Mouse (Mus musculus): Measurements from ENCODE around the gene Pcolce2. TPM values are rescaled to one million over a fixed set of nuclear protein-coding genes. Genes with fewer than 3 reads are reported as not detected.

Pcolce2 gene
- polyA plus RNA-seq, 1 experiment from 2014 or later, result 0.84 TPM

DNA sequence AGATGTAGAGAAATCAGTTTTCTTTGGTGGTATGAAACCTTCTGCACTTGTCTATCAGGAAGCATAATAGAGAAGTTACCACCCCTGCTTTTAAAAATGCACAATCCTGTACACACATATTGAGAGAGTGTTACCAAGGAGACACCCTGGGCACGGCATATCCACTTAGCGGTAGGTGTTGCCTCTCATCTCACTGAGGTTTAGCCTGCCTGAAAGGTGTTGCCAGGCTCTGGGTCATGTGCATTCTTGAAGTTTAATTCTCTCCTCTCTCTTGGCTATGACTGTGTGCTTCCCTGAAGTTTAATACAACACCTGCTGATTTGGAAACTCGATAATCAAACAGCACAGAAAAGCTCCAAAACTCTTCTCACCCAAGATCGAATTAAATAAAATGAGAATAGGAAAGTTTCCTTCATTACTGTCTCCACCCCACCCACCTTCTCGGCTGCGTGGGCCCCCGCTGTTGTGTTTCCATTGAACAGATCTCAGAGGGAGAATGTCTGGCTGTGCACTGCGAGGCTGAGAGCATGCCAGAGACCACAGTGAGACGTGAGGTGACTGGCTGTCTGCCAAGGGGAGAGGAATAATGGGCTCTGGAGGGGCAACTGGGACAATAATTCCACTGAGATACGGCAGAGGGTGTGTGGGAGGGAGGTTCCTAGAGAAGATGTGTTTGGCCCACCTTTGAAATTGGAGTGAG lies 27.0 kb downstream of the Pcolce2 start:
- Histone ChIP-seq H3K27me3 (replicated peaks) (no peaks in the 10 kb centered on the region), H3K36me3 (no peaks in the 10 kb centered on the region), H3K27ac (no peak overlapping the region), H3K4me3 (replicated peaks) (no peak overlapping the region), H3K4me2 (replicated peaks) (no peak overlapping the region), H3K9me3 (no peaks in the 10 kb centered on the region), H3K4me1 (replicated peaks) (no peaks in the 10 kb centered on the region), H3K9ac (no peak overlapping the region)
- 52% methylated on average over 10 of the region's 10 CpGs for WGBS
- ATAC-seq, result 0 out of 2 replicates have a peak, but pooled peaks have one; percentile 12

DNA sequence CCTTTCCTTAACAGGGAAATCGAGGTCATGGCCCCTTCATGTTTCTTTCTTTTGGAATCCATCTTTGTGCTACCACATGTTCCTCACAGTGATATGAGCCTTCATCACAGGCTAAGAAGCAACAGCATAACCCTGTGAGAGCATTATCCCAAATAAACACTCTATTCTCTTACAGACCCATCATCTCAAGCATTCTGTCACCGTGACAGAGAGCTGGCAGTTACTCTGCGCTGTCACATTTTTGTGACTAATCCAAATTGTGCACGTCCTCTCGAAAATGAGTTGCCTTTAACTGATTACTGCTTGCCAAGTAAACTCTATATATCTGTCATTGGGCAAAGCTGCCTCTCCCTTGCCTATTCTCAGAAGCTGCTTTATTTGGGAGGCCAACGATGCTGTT lies 28.4 kb downstream of the Pcolce2 start:
- no peaks in the 10 kb centered on the region for H3K36me3 ChIP-seq
- H3K9me3 ChIP-seq, result no peaks in the 10 kb centered on the region
- H3K9ac ChIP-seq, result no peak overlapping the region
- H3K27ac ChIP-seq, result no peak overlapping the region
- H3K27me3 ChIP-seq (replicated peaks), result no peaks in the 10 kb centered on the region
- no peak overlapping the region for H3K4me3 ChIP-seq (replicated peaks)
- H3K4me2 ChIP-seq (replicated peaks), result no peak overlapping the region
- no peak for ATAC-seq
- WGBS, result 80% methylated on average over 6 of the region's 6 CpGs
- no peaks in the 10 kb centered on the region for H3K4me1 ChIP-seq (replicated peaks)

GRCm38 (mm10) chr9:95667836-95668235 lies 30.4 kb downstream of the Pcolce2 start:
- 55% methylated on average over 9 of the region's 9 CpGs for WGBS
- Histone ChIP-seq H3K4me3 (replicated peaks) (no peak overlapping the region), H3K9me3 (no peaks in the 10 kb centered on the region), H3K36me3 (no peaks in the 10 kb centered on the region), H3K27ac (no peak overlapping the region), H3K4me2 (replicated peaks) (no peak overlapping the region), H3K27me3 (replicated peaks) (no peaks in the 10 kb centered on the region), H3K4me1 (replicated peaks) (no peaks in the 10 kb centered on the region), H3K9ac (no peak overlapping the region)
- ATAC-seq, result no peak

GRCm38 (mm10) chr9:95668306-95668705 lies 30.9 kb downstream of the Pcolce2 start:
- ATAC-seq, result no peak
- Histone ChIP-seq H3K36me3 (no peaks in the 10 kb centered on the region), H3K27me3 (replicated peaks) (no peaks in the 10 kb centered on the region), H3K4me3 (replicated peaks) (no peak overlapping the region), H3K27ac (no peak overlapping the region), H3K4me2 (replicated peaks) (no peak overlapping the region), H3K9ac (no peak overlapping the region), H3K4me1 (replicated peaks) (no peaks in the 10 kb centered on the region), H3K9me3 (no peaks in the 10 kb centered on the region)
- WGBS, result 76% methylated on average over 5 of the region's 5 CpGs

DNA sequence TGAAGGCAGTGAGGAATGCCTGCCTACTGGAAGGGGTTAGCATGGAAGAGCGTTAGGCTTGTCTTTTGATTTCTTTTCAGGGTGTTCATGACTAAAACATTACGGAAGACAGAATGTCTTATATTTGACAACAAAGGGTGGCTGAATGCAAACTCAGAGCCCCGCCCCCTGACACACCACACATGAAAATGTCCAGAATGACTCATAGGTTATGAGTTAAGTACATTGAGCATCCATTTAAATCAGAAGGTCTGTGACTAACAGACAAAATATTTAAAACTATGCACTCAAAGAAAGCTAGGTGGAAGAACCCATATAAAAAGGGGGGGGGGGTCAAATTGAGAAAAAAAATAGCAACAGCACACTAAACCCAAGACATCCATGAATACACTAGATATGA lies 34.9 kb downstream of the Pcolce2 start:
- no peak for ATAC-seq
- H3K27me3 ChIP-seq (replicated peaks), result no peaks in the 10 kb centered on the region

DNA sequence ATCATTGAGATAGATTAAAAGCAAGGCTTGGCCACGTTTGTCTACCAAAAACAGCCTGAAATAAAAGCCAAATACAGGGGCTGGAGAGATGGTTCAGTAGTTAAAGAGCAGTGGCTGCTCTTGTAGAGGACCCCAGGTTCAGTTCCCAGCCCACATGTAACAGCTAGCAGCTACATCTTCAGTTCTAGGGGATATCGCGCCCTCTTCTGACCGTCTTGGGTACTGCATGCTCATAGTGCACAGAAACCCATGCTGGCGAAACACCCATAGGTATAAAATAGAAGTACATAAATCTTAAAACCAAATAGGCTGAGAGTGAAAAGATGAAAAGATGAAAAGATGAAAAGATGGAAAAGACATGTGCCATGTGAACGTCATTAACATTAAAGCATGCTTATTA lies 35.4 kb downstream of the Pcolce2 start:
- Histone ChIP-seq H3K36me3 (no peaks in the 10 kb centered on the region), H3K27me3 (replicated peaks) (no peaks in the 10 kb centered on the region), H3K9me3 (no peaks in the 10 kb centered on the region), H3K9ac (no peak overlapping the region), H3K27ac (no peak overlapping the region), H3K4me3 (replicated peaks) (no peak overlapping the region), H3K4me2 (replicated peaks) (no peak overlapping the region), H3K4me1 (replicated peaks) (no peaks in the 10 kb centered on the region)
- WGBS, result 83% methylated on average over 6 of the region's 6 CpGs
- ATAC-seq, result no peak

More for the DNA sequence above, 34.9 kb downstream of the Pcolce2 start:
- Histone ChIP-seq H3K4me3 (replicated peaks) (no peak overlapping the region), H3K9ac (no peak overlapping the region), H3K4me1 (replicated peaks) (no peaks in the 10 kb centered on the region), H3K27ac (no peak overlapping the region), H3K9me3 (no peaks in the 10 kb centered on the region), H3K4me2 (replicated peaks) (no peak overlapping the region), H3K36me3 (no peaks in the 10 kb centered on the region)
- WGBS, result 89% methylated on average over 3 of the region's 3 CpGs

DNA sequence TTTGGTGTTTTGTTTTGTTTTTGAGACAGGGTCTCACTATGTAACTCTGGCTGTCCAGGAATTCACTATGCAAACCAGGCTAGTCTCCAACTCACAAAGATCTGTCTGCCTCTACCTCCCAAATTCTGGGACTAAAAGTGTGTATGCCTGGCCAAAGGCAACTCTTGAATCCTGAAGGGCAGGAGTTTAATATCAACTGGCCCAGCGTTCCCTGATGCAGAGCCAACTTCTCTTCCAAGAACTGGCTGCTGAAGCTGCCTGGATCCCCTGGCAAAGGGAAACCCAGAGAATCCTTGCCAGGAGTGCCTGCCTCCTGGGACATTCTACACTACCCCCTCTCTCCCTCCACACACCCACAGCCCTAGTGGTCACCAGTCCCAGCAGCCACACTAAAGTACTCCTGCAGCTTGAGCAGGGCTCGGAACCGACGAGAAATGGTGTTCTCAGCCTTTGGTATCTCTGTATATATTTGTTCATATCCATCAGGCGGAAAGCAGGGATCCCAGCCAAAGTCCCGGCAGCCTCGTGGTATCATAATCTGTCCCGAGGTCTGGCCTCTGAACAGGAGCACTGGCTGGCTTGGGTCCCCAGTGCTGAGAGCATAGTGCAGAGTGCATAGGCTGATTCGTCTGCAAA lies 37.8 kb downstream of the Pcolce2 start:
- H3K9ac ChIP-seq, result no peak overlapping the region
- H3K9me3 ChIP-seq, result no peaks in the 10 kb centered on the region
- WGBS, result 47% methylated on average over 9 of the region's 9 CpGs
- peak overlapping the region; percentile 72 for H3K27ac ChIP-seq
- no peaks in the 10 kb centered on the region for H3K36me3 ChIP-seq
- no peaks in the 10 kb centered on the region for H3K4me1 ChIP-seq (replicated peaks)
- H3K4me3 ChIP-seq (replicated peaks), result no peak overlapping the region
- ATAC-seq, result peak; percentile 51; the same call in 1 of the 2 replicates
- H3K27me3 ChIP-seq (replicated peaks), result no peaks in the 10 kb centered on the region
- peak overlapping the region; percentile 17; the same call in 1 of the 2 replicates for H3K4me2 ChIP-seq (replicated peaks)

DNA sequence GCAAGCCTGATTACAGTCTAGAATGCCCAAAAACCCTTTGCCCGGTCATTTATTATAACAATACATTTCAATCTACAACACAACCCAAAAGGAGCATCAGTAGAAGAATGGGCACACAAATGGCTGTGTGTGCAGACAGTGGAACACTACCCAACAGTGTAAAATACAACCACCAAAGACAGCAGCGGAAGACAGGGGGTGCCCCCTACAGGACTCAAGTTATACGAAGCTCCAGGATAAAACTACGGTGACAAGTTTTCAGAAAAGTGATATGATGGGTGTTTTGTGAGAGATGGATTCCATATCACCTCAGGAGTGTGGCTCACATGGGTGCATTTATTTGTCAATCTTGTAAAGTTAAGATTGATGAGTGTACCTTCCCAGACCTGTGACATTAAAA lies 38.6 kb downstream of the Pcolce2 start:
- 95% methylated on average over 4 of the region's 4 CpGs for WGBS
- Histone ChIP-seq H3K4me1 (replicated peaks) (no peaks in the 10 kb centered on the region), H3K27me3 (replicated peaks) (no peaks in the 10 kb centered on the region), H3K27ac (no peak overlapping the region), H3K9me3 (no peaks in the 10 kb centered on the region), H3K36me3 (no peaks in the 10 kb centered on the region), H3K4me2 (replicated peaks) (no peak overlapping the region), H3K4me3 (replicated peaks) (no peak overlapping the region), H3K9ac (no peak overlapping the region)
- ATAC-seq, result no peak

- Histone ChIP-seq H3K4me1 (replicated peaks) (no peaks in the 10 kb centered on the region), H3K4me3 (replicated peaks) (no peak overlapping the region), H3K27ac (no peak overlapping the region), H3K4me2 (replicated peaks) (no peak overlapping the region), H3K27me3 (replicated peaks) (no peaks in the 10 kb centered on the region), H3K9me3 (no peaks in the 10 kb centered on the region), H3K9ac (no peak overlapping the region), H3K36me3 (no peaks in the 10 kb centered on the region)
- no peak for ATAC-seq
- 58% methylated on average over 7 of the region's 7 CpGs for WGBS
Observed at GRCm38 (mm10) chr9:95679966-95680365, 42.6 kb downstream of the Pcolce2 start.

- Histone ChIP-seq H3K36me3 (no peaks in the 10 kb centered on the region), H3K9me3 (no peaks in the 10 kb centered on the region), H3K4me2 (replicated peaks) (no peak overlapping the region), H3K4me3 (replicated peaks) (no peak overlapping the region), H3K4me1 (replicated peaks) (no peaks in the 10 kb centered on the region), H3K27me3 (replicated peaks) (no peaks in the 10 kb centered on the region), H3K9ac (no peak overlapping the region), H3K27ac (no peak overlapping the region)
- no peak for ATAC-seq
- 91% methylated on average over 11 of the region's 11 CpGs for WGBS
Observed at GRCm38 (mm10) chr9:95680691-95681090, 43.3 kb downstream of the Pcolce2 start.

GRCm38 (mm10) chr9:95685660-95686440 lies 48.4 kb downstream of the Pcolce2 start:
- no peak overlapping the region for H3K4me3 ChIP-seq (replicated peaks)
- H3K4me2 ChIP-seq (replicated peaks), result no peak overlapping the region
- ATAC-seq, result no peak
- H3K9me3 ChIP-seq, result no peaks in the 10 kb centered on the region
- no peak overlapping the region for H3K9ac ChIP-seq
- H3K27ac ChIP-seq, result no peak overlapping the region
- WGBS, result 74% methylated on average over 11 of the region's 11 CpGs
- H3K4me1 ChIP-seq (replicated peaks), result no peaks in the 10 kb centered on the region
- H3K36me3 ChIP-seq, result no peaks in the 10 kb centered on the region
- no peaks in the 10 kb centered on the region for H3K27me3 ChIP-seq (replicated peaks)

DNA sequence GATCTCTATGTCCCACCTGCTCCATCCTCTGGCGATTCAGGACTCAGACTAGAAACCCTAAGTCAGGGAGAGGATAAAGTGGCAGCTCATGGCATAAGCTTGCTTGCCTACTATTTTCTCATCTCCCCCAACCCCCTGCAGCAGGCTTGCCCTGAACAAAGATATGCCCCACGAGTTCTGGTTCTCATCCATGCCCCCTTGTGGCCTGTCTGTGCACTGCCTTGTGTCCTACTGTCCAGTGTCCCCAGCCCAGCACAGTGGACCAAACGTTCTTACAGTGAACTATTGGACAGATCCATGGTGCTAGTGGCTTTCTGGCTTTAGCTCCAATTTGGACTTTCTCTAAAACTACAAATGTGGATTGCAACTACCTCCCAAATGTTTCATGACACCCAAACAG lies 50.7 kb downstream of the Pcolce2 start:
- ATAC-seq, result no peak
- H3K4me3 ChIP-seq (replicated peaks), result no peak overlapping the region
- WGBS, result 60% methylated on average over 3 of the region's 3 CpGs

More for the DNA sequence above, 50.7 kb downstream of the Pcolce2 start:
- Histone ChIP-seq H3K27ac (no peak overlapping the region), H3K36me3 (no peaks in the 10 kb centered on the region), H3K4me2 (replicated peaks) (no peak overlapping the region), H3K9me3 (no peaks in the 10 kb centered on the region), H3K4me1 (replicated peaks) (no peaks in the 10 kb centered on the region), H3K27me3 (replicated peaks) (no peaks in the 10 kb centered on the region), H3K9ac (no peak overlapping the region)
